Mouse (Mus musculus) thymus, adult 2 months (tissue): Measurements from ENCODE around the gene Slc24a4.

Source experiments
- CTCF ChIP-seq: fragments of 200-500 bp; IDR thresholded peaks from 2 replicates; pipeline ENCODE4 v1.5.1; 2012; ENCODE audit warnings: mild to moderate bottlenecking, control low read depth, low read length, moderate library complexity, borderline replicate concordance; ENCODE audit not compliant: control insufficient read depth, poor library complexity, insufficient read depth; ENCODE audit errors: extremely low read depth
- POLR2A ChIP-seq: fragments of 200-500 bp; IDR thresholded peaks from 2 replicates; pipeline ENCODE4 v1.6.1; 2012; ENCODE audit warnings: mild to moderate bottlenecking, low read length, control low read depth, moderate library complexity; ENCODE audit not compliant: control insufficient read depth, poor library complexity, insufficient read depth; ENCODE audit errors: extremely low read depth

DNA sequence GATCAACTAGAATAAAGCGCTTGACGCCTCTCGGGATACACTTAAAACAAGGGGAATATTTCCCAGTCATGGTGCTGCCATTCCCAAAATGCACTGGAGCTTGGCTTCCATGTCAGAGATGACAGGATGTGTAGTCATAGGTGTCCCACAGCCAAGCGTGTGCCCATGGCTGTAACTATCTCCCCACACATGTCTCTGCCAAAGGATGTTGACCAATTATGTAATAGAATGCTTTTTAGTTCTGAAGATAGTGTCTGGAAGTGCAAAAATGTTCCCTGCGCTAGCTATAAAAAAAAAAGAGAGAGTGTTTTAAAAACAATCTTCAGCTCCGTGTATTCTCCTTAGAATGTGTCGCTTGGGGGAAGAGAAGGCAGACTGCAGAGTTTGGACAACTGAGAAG lies 36.1 kb downstream of the Slc24a4 start:
- TF ChIP-seq POLR2A (no peak), CTCF (no peak)
